Mouse (Mus musculus): ENCODE measurements at regions not wholly inside any gene's neighbourhood (a gene's known extent, or its start where the extent isn't known, plus 50 kb on each side); places are given as distances from the start of the nearest gene placed in this dataset.

DNA sequence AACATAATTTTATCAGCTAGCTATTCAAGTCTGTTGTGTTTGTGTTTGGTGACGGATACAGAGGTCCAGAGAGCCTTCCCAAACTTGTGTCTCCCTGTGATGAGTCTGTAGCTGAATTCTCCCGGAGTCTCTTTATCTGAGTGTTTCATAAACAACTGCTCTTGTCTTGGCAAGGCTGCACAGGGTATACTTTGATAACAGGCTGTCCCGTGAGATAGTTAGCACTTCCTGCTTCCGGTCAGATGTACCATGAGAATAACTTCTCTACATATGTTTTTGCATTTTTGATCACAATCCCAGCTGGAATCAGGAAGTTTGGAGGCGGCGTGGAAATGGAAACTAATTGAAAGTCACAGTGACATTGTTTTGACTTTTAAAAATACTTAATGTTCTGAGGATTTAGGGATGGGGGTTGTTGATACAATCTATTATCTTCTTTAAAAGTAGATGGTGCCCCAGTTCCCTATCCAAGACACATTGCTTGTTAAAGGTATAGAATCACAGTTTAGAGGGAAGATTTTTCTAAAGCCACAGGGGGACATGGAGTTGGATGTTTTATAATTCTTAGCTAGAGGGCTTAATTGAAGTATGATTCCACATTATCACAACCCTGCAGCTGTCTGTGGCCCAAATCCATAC, 257.9 kb downstream of the Gm10295 start:
- no peak for ATAC-seq (replicated peaks in 1 of 2; ENCODE audit: insufficient read depth in 1 of 2, low FRiP score in 2 of 2, low TSS enrichment in 1 of 2, low read depth in 1 of 2, poor library complexity in 2 of 2, severe bottlenecking in 2 of 2)

DNA sequence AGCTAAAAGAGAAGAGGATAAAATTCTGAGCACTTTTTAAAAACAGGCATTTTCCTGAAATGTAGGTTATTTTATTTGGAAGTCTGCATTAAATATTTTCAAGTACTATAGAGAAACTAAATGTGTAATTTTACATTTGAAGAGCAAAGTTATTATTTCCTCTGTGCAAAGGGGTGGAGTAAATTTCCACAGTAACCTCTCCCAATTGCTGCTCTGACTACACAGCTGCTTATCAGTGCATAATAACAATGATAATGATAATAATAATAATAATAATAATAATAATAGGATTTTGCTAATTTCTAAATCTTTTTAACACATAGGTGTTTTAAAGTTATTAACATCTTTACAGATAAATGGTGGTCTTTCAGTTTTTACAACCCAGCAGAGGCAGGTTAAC, 258.5 kb downstream of the Gm10295 start:
- ATAC-seq (replicated peaks in 1 of 2; ENCODE audit: insufficient read depth in 1 of 2, low FRiP score in 2 of 2, low TSS enrichment in 1 of 2, low read depth in 1 of 2, poor library complexity in 2 of 2, severe bottlenecking in 2 of 2): no peak

DNA sequence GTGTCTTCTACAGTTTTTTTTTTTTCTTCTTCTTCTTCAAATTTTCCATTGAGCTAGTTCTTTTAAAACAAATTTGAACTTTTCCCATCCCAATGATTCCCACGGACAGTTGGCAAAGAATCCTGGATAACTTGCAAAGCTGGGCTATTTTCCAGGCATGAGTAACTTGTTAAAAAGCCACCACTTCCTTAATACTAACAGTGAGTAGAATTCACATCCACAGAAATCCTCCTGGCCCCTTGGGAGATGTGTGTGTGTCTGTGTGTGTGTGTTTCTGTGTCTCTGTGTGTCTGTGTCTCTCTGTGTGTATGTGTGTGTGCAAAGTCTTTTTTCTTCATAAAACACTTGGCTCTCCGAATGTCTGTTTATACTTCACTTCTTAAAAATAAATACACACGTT, 259.0 kb downstream of the Gm10295 start:
- no peak for ATAC-seq (replicated peaks in 1 of 2; ENCODE audit: insufficient read depth in 1 of 2, low FRiP score in 2 of 2, low TSS enrichment in 1 of 2, low read depth in 1 of 2, poor library complexity in 2 of 2, severe bottlenecking in 2 of 2)

DNA sequence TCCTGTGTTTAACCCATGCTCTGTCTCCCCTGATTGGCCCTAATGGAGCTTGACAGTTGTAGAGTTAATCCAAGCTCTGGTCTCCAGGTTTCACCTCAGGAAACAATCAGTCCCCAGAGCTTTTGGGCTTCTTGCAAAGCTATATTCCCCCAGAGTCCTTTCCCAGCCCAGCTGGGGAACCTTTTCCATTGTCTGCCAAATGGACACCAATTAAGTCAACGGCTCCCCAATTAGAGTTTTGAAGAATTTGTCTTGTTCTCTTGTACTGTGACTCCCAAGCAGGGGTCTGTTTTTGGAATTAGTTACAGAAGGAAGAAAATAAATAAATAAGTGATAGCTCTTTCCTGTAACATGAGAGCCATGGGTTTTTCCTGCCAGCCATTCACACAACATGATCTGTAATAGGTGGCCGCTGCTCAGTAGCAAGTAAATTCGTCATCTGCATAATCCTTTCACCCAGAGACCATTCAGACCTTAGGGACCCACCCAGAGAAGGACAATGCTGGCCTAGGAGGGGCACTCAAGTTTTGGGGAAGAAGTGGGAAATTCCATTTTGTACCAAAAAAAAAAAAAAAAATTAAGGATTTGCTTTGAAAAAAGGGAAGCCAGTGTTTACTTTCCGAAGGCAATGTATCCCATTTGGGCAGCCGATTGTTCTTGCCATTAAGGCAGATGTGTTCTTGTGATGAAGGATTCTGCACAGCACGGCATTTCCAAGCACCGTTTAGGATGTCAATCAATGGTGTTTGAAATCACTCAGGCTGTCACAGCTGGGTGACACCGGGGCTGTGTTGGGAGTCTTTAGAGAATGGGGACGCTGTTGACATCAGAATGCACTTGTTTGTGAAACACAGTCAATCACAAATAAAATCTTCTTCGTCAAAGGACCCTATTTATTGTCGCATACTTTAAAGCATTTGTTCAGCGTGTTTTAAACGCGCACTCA, 286.6 kb downstream of the Gm10295 start:
- ATAC-seq (replicated peaks in 1 of 2; ENCODE audit: insufficient read depth in 1 of 2, low FRiP score in 2 of 2, low TSS enrichment in 1 of 2, low read depth in 1 of 2, poor library complexity in 2 of 2, severe bottlenecking in 2 of 2): no peak

DNA sequence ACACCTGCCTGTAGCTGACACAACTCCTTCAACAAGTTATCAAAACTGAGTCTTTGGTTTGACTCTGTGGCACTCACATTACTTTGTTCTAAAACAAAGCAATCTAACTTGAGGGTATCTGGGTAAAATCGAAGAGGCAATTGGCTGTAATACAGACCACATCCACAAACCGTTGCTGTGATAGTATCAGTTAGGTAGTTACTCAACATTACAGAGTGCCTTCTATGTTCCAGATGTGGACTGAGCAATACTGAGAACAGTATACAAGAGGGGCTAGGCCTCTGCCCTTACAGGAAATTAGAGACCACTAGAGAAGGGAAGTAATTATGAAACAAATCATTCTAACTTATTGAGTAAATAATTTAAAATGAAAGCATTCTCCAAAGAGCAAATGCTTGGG, 300.5 kb downstream of the Gm10295 start:
- ATAC-seq (replicated peaks in 1 of 2; ENCODE audit: insufficient read depth in 1 of 2, low FRiP score in 2 of 2, low TSS enrichment in 1 of 2, low read depth in 1 of 2, poor library complexity in 2 of 2, severe bottlenecking in 2 of 2): no peak

DNA sequence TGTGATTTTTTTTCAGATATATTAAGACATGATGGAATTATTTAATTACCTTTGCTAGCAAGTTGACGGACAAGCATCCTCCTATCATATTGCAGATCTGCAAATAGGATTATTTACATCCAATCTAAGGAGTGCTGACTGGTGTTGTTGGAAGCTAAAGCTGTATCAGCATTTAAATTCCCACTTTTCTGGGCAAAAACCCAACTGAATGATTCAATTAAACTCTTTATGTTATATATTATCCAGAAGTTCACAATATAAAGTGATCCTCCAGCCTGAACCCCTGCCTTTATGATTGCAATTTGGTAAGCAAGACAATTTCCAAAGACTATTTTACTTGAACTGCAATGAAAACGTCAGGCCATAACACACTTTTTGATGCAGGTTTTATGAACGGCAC, 304.1 kb downstream of the Gm10295 start:
- ATAC-seq (replicated peaks in 1 of 2; ENCODE audit: insufficient read depth in 1 of 2, low FRiP score in 2 of 2, low TSS enrichment in 1 of 2, low read depth in 1 of 2, poor library complexity in 2 of 2, severe bottlenecking in 2 of 2): no peak

DNA sequence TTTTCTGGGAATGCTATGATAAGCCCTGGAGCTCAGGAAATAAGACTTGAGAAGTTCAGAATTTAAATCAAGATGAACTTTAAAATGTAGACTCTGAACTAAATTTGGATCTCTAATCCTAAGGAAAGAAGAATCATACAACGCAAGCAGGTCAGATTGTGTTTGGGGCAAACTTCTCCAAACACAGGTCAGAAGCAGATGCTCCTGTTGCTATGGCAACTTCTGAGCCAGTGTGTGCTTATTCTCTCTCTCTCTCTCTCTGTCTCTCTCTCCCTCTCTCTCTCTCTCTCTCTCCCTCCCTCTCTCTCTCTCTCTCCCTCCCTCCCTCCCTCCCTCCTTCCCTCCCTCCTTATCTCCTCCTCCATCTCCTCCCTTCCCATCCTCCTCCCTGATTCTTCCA, 304.7 kb downstream of the Gm10295 start:
- ATAC-seq (replicated peaks in 1 of 2; ENCODE audit: insufficient read depth in 1 of 2, low FRiP score in 2 of 2, low TSS enrichment in 1 of 2, low read depth in 1 of 2, poor library complexity in 2 of 2, severe bottlenecking in 2 of 2): no peak

DNA sequence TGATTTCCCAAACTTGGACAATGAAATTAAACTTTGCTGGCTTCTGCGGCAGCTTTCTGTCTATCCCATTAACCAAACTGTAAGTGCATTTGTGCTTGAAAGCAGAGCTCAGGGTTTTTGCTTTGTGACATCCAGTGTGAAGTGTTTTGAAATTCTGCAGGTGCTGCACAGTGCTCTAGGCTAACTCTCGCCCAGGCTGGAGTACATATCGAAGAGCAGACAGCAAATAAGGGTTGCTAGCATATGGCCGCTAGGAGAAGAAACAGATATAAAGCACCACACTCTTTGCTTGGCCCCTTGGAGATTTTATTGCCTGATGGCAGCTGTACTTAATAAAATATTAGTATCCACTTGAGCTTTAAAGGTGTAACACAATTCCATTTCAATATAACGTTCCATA, 307.5 kb downstream of the Gm10295 start:
- no peak for ATAC-seq (replicated peaks in 1 of 2; ENCODE audit: insufficient read depth in 1 of 2, low FRiP score in 2 of 2, low TSS enrichment in 1 of 2, low read depth in 1 of 2, poor library complexity in 2 of 2, severe bottlenecking in 2 of 2)

DNA sequence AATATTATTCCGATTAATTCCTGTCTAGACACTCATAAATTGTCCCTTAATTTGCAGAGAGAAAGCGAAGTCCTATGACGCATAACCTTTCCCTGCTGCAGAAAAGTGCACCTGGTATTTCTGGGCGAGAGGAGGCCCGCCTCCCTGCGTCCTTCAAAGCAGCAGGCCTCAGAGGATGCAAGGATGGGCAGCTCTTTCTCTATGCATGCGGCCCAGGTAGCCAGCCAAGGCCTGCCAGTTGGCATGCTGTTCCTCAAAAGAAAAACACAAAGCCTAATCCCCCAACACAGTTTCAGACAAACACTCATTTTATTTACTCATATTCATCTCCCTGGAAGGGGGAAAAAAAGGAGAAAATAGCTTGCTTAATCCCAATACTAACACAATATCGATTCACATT, 308.2 kb downstream of the Gm10295 start:
- no peak for ATAC-seq (replicated peaks in 1 of 2; ENCODE audit: insufficient read depth in 1 of 2, low FRiP score in 2 of 2, low TSS enrichment in 1 of 2, low read depth in 1 of 2, poor library complexity in 2 of 2, severe bottlenecking in 2 of 2)

DNA sequence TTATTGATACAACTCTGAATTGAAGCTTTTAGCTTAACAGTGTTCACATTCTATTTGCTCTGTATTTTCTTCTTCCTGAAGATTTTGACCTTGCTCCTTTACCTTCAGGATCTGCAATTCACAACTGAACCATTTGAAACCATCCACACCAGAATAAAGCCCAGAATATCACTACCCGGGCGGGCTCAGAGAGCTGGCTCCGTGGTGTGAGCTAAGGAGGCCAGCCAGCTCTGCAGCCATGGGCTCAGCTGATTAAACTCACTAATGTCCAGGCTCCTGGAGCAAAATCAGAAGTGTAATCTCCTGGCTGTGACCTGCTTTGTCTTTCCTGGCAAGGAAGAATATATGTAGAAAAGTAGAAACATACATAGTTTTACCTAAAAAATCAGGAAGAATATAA, 309.9 kb downstream of the Gm10295 start:
- no peak for ATAC-seq (replicated peaks in 1 of 2; ENCODE audit: insufficient read depth in 1 of 2, low FRiP score in 2 of 2, low TSS enrichment in 1 of 2, low read depth in 1 of 2, poor library complexity in 2 of 2, severe bottlenecking in 2 of 2)

DNA sequence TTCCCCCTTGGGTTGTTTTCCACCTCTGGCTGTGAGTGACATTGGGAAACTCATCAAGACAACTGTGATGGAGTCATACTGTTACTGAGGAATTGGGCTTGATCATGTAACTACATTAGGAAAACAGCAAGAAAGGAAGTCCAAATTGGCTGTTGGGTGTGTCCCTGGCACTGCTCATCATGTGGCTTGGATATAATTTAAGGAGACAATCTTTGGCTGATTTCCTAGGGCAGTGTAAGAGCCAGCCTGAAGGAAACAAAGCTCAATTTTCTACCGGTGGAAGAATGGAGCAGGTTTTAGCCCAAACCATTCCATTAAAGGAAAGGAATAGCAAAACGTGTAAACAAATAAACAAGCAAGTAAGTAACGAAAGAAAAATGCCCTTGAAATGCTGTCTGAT, 310.4 kb downstream of the Gm10295 start:
- no peak for ATAC-seq (replicated peaks in 1 of 2; ENCODE audit: insufficient read depth in 1 of 2, low FRiP score in 2 of 2, low TSS enrichment in 1 of 2, low read depth in 1 of 2, poor library complexity in 2 of 2, severe bottlenecking in 2 of 2)

DNA sequence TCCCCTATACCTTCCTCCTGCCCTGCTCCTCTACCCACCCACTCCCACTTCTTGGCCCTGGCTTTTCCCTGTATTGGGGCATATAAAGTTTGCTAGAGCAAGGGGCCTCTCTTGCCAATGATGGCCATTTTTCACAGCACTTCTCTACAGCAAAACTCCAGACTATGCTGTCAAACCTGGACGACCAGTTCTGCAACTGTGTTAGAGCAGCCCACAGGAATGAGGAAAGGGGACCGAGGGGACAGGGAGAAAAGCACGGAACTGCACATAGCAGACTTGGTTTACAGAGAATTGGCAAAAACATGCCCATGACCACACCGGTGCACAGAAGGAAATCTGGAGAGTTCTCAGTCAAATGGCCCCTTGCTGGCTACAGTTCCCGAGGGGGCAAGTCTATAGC, 312.7 kb downstream of the Gm10295 start:
- no peak for ATAC-seq (replicated peaks in 1 of 2; ENCODE audit: insufficient read depth in 1 of 2, low FRiP score in 2 of 2, low TSS enrichment in 1 of 2, low read depth in 1 of 2, poor library complexity in 2 of 2, severe bottlenecking in 2 of 2)

DNA sequence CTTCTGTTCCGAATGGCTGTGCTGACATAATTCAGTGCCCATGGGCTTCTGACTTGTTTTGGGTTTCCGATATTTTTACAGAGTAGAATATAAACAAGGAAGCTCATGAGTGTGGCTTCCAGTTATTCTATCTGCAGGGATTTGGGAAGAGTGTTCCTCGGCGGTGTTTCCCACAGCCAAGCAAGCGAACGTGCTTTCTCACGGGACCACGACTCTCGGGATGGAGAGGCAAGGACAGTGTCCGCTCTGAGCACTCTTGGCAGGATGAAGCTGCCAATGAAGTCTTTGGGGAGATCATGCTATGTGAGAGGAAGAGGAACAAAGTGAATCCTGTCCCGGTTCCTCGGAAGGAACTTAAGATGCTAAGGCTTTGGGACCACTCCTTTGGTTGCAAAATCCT, 318.2 kb downstream of the Gm10295 start:
- ATAC-seq (replicated peaks in 1 of 2; ENCODE audit: insufficient read depth in 1 of 2, low FRiP score in 2 of 2, low TSS enrichment in 1 of 2, low read depth in 1 of 2, poor library complexity in 2 of 2, severe bottlenecking in 2 of 2): no peak

DNA sequence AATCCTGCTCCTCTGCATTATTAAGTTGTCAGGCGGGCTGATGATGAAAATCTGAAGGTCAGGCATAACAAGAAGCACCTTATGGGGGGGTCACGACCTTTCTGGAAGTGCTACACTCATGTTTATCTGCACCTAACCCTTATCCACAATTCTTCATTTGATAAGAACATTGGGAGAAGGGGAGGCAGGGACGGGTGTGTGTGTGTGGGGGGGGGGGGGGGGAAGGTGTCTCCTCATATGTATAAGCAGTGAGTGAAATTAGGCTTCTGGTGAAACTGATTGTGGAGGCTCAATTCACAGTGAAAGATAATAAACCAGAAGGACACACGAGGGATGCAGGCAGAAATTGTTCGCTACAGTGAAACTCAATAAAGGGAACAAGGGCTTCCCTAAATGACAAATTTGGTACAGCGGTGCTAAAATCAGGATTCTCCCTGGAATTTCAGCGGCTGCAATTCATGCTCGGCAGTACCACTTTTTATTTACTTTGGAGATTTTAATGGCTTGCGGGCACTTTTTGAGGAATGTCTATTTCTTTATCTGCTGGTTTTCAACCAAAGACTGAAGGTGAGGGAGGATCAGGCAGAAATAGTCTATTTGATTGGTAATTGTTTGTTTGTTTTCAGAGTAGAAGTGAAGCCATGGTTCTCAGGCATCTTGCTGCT, 327.2 kb downstream of the Gm10295 start:
- ATAC-seq (replicated peaks in 1 of 2; ENCODE audit: insufficient read depth in 1 of 2, low FRiP score in 2 of 2, low TSS enrichment in 1 of 2, low read depth in 1 of 2, poor library complexity in 2 of 2, severe bottlenecking in 2 of 2): no peak

DNA sequence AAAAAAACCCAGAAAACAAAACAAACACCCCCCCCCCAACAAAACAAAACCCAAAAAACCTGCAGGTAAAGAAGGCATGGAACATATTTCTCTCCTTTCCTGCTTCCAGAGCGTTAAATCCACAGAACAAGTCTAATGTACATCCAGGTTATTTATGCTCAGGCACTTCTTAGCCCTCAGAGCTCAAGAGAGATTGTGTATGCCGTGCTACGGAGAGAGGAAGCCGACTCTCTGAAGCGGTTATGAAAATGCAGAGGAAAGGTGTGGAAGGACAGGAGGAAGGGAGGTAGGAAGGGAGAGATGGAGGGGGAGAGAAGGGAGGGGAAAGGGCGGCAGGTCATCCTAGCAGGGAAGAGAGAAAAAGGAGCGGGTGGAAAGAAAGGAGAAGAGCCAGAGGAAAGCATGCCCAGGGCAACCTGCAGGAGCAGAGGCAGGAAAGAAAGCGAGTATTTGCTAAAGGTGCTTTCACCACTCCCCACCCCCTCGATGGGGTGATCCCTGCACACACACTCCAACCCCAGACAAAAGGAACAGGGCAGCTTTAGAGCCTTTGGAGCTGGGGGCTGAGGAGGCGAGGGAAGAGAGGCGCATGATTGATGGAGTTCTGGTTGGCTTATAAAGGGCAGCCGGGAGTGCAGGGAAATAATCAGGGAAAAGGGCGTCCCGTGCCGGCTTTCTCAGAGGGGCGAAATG, 327.9 kb downstream of the Gm10295 start:
- ATAC-seq (replicated peaks in 1 of 2; ENCODE audit: insufficient read depth in 1 of 2, low FRiP score in 2 of 2, low TSS enrichment in 1 of 2, low read depth in 1 of 2, poor library complexity in 2 of 2, severe bottlenecking in 2 of 2): no peak

Measured in hematopoietic stem cell, adult 5-6 weeks (primary cell).